Mouse (Mus musculus) layer of hippocampus, adult 8-10 months (tissue): ENCODE measurements around the gene Trim61. TPM values are rescaled to one million over a fixed set of nuclear protein-coding genes. Genes with fewer than 3 reads are reported as not detected.
"Not testable (repeated sequence)": the region's sequence is repeated elsewhere in the genome, so short reads cannot be mapped to it uniquely, and the experiment has no call there.

ENCODE experiments used
- DNase-seq, 2 experiments: peaks; one replicate each; pipeline ENCODE4 v3.0.0; 2022; ENCODE audit warnings: low spot score in 2 of 2
- total RNA-seq, 4 experiments: library from RNA; stranded (reverse); gene quantifications; 2 replicates each; pipeline ENCODE4 v1.2.4; 2022

Trim61 gene
- not detected for total RNA-seq

DNA sequence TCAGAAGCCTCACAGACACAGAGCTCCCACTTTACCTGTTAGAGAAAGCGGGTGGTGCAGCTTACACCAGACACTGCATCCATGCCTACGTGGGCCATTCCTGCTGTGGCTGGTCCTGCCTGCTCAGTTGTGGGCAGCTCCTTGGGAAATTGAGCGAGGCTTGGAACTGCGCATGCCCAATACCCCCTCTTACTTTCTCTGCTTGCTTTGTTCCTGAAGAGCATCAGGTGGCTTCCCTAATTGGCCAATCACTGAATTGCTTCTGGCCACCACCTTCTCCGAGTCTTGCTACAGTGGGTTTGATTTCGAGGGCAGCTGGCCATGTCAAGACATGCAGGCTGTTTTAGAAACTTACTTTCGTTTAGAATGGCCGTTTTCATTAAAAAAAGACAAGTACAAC lies at the start of gene Trim61, which contains the start of gene Trim60:
Gene Trim61 (minus strand): TSS at position 101 of the 400 bp plus-strand sequence.
Gene Trim60 (minus strand): TSS at position 162 of the 400 bp plus-strand sequence.
- no peak for DNase-seq

- no peak for DNase-seq
These were observed 49.6 kb upstream of the Trim61 start for GRCm38 (mm10) chr8:65067694-65068472.

GRCm38 (mm10) chr8:65067031-65067430 lies 48.7 kb upstream of the Trim61 start:
- DNase-seq = no peak

DNA sequence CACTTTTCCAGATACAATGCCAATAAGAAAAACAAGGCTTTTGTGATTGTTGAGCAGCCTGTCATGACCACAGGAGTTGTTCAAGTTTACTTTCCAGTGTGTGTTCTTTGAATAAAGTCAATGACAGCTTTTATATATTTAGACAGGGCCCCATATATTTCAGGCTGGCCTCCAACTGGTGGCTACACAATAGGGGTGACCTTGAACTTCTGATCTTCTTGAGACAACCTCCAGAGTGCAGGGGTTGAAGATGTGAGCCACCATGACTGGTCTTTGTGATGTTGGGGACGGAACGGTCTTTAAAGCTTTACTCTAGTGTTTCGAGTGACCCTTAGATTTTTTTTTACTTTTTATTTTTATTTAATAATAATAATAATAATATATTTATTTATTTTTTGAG lies 47.3 kb upstream of the Trim61 start:
- DNase-seq = no peak

- DNase-seq = no peak
These were observed 45.7 kb upstream of the Trim61 start for GRCm38 (mm10) chr8:65064071-65064470.

DNA sequence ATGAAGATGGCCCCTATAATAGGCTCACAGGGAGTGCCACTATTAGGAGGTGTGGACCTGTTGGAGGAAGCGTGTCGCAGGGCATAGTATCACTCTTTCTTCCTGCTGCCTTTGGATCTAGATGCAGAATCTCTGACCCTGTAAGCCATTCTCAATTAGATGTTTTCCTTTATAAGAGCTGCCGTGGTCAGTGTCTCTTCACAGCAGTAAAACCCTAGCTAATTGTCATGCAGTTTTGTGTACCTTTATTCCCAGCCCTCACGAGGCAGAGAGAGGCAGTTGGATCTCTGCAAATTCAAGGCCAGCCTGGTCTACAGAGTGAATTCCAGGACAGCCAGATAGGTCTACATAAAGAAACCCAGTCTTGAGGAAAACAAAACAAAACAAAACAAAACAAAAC lies 43.9 kb upstream of the Trim61 start:
- DNase-seq = no peak

DNA sequence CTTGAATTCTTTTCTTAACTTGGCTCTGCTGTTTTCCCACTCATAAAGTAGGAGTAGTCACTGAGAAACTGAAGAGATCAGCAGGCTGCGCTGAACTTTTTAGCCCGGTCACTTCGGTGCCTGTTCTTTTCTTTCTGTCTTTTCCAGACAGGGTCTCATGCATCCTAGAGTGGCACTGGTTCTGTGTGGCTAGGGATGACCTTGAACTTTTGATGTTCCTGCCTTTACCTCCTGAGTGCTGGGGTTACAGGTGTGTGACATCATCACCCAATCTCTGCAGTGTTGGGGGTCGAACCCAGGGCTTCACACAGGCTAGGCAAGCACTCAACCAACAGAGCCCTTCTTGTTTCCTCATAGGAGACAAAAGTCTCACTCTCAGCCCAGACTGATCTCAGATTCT lies 38.4 kb upstream of the Trim61 start:
- no peak for DNase-seq

DNA sequence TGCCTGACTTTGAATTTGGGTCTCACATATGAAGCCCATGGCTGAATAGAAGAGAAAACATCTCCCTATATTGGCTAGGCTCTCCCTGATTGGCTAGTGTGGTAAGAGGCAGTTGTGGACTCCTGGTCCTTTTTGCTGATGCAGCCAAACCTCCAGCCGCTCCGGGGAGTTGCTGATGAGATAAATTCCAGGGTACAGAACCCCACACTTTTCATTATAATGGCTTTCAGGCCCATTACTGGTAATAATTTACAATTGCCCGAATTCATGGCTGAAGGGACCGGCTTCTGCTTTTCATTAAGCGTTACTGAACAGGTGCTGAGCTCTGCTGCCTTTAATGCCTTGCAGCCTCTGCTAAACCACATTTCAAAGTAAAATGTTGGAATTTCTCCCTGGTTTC lies 35.6 kb upstream of the Trim61 start:
- no peak for DNase-seq

GRCm38 (mm10) chr8:65053554-65053953 lies 35.2 kb upstream of the Trim61 start:
- no peak for DNase-seq

DNA sequence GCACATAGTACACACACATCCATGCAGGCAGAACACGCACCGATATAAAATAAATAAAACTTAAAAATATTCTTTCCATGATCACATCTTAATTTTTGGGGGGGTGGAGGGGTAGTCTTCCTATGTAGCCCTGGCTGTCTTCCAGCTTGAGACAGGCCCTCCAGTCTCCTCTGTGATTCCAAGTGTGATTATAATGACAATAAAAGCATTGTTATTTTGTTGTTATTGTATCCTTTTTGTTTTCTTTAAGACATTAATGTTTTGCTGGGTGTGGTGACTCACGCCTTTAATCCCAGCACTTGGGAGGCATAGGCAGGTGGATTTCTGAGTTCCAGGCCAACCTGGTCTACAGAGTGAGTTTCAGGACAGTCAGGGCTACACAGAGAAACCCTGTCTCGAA lies 29.5 kb upstream of the Trim61 start:
- DNase-seq = no peak

DNA sequence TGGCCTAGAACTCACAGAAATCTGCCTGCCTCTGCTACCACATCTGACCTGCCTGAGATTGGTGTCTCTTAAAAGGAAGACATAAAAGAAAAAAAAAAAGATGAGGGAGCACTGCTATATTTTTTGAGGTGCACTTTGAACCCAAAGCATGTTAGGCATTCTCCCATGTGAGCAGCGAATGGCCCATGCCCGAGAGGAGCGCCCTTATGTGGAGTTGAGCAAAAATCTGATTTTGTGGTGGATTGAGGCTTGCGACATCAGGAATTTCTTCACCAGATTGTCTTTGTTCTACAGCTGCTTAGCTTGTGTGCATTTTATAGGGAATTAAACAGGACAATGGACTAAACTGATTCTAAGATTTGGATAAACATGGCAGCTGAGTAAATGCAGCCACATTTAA lies 28.9 kb upstream of the Trim61 start:
- DNase-seq = no peak

GRCm38 (mm10) chr8:65046565-65046964 lies 28.2 kb upstream of the Trim61 start:
- DNase-seq = no peak

GRCm38 (mm10) chr8:65037117-65037533 lies 18.8 kb upstream of the Trim61 start, which contains the start of gene Apela:
Gene Apela (minus strand): TSS chr8:65037336.
- DNase-seq = peak; percentile 6 to 13

GRCm38 (mm10) chr8:65034136-65034535 lies 15.8 kb upstream of the Trim61 start:
- DNase-seq = no peak

DNA sequence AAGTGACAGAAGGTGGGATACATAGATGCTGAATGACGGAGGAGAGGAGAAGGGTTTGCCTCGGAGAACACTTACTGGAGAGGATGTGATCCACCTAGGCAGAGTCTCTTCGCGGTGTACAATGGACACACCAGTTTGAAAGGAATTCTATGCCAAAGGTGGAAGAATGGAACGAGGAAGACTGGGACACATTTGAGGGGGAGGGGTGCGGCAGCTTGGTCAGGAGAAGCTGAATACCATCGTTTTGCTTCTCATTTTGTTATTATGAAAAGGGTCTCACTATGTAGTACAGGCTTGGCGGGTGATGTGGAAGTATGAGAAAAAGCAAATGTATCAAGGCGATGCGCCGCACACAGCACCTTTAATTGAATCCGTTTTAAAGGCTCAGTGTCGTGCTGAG lies 14.7 kb upstream of the Trim61 start:
- no peak for DNase-seq

- no peak for DNase-seq
These were observed 13.8 kb upstream of the Trim61 start for GRCm38 (mm10) chr8:65032107-65032506.

- no peak for DNase-seq
These were observed 12.6 kb upstream of the Trim61 start for GRCm38 (mm10) chr8:65030735-65031485.

DNA sequence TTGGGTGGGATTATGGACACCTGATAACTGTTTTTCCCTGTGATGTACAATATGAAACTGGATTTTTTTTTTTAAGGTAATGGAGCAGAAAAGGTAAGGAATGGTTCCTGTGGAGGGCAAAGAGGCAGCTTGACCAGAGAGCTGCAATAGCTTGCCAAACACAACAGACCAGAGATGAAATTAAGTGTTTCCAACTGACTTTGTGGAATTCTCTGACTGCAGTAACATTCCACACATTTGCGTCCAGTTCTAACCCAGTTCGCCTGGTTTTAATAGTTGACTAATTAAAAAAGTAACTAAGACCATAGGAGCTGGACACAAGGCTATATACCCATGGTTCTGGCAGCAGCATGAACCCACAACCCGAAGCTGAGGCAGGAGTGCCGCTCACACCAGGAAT lies 11.5 kb upstream of the Trim61 start:
- no peak for DNase-seq

DNA sequence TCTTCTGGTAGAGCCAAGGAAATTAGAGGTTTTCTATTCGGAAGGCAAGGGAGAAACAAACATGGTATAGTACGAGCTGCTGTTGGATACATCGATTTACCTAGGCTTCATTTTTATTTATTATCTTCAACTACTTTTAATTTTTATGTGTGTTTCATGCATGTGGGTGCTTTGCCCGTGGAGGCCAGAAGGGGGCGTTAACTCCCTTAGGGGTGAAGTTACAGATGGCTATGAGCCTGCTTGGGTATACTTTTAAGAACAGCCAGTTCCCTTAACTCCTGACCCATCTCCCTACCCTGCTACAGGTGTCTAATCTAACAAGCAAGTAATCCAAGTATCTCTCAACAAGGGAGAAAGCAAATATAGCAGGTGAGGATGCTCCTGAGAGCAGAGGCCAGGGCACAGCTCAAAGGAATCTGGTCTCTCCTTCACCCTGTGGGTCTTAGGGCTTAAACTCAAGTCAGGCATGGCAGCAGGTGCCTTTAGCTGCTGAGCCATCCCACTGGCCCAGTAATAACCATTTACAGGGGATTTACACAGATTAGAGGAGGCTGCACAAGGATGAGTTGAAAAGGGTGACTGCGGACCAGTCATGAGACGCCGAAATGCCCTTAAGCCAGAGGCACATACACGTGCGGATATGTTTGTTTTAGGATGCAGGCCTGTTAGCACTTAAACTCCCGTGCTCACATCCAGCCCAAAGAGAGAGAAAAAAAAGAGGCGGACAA lies 10.8 kb upstream of the Trim61 start:
- no peak for DNase-seq

GRCm38 (mm10) chr8:65022485-65022884 lies 4.2 kb upstream of the Trim61 start:
- peak; percentile 25 to 79 for DNase-seq

- DNase-seq = not testable (repeated sequence)
These were observed 10.7 kb downstream of the Trim61 start for GRCm38 (mm10) chr8:65007616-65008015.

DNA sequence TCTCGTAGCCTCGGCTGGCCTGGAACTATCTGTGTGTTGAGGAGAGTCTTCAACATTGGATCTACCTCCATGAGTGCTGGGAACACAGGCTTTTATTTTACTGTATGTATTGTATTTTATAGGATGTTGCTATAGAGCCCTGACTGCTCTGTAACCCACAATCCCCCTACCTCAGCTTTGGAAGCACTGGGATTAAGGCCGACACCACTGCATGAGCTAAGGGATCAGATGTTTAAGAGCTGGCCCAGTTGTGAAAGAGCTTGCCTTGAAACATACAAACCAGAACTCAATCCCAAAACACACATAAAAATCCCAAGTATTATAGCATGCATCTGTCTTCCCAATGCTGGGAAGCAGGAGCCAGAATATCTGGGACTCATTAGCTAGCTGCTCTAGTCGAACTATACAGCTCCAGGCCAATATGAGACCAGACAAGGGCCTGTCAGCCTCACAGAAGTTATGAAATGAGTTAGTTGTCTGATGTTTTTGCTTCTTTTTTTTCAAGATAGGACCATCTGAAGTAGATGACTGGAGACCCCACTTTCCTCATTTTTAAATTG lies 19.4 kb downstream of the Trim61 start:
- DNase-seq = no peak
